Mouse (Mus musculus): ENCODE results near the gene Hist1h1a.

Gene Hist1h1a

DNA sequence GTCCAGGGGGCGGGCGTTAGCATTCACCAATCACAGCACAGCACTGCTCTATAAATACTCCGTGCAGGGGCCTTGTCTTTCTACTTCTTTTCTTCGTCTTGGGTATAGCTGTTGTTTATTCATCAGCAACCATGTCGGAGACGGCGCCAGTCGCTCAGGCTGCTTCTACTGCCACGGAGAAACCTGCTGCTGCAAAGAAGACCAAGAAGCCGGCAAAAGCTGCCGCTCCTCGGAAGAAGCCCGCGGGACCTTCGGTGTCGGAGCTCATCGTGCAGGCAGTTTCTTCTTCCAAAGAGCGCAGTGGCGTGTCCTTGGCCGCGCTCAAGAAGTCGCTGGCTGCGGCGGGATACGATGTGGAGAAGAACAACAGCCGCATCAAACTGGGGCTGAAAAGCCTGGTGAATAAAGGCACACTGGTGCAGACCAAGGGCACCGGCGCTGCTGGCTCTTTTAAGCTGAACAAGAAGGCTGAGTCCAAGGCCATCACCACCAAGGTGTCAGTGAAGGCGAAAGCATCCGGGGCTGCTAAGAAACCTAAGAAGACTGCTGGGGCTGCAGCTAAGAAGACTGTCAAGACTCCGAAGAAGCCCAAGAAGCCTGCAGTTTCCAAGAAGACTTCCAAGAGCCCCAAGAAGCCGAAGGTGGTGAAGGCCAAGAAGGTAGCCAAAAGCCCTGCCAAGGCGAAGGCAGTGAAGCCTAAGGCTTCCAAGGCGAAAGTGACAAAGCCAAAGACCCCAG is at the start of gene Hist1h1a:
Hist1h1a (plus strand) TSS at position 81 of the 738 bp plus-strand sequence.
- 3% methylated on average over 34 of the region's 34 CpGs for WGBS

DNA sequence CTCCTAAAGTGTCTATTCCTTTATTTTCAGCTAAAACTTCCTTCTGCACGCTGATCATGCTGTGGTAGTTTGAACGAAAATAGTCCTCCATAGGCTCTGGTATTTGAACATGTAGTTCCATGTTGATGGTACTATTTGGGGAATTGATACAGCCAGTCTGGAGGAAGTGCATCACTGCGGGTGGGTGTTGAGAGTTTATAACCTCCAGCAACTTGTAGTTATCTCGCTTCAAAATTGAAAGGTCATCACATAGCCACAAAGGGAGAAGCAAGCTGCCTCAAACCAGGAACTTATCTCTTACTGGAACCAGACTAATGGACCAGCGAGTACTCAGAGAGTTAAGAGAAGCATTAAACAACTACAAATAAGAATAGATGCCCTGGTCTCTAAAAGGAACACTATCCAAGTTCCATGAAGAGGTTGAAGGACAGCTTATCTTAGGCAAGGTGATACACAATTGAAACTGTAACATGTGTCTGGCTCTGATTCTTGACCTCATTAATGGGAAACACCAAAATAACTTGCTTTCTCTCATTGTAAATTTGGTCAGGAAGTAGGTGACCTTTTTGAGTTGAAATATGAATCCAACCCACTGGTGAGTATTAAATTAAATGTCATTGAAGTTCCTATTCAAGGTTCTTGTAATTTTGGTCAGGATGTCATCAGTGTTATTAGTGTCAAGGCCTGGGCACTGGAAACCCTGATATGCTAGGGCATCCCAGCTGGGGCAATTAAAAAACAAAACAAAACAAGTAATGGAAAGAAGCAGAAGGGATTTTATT is 47.0 kb upstream of the Hist1h1a start:
- WGBS, result 83% methylated on average over 5 of the region's 5 CpGs

GRCm38 (mm10) chr13:23717176-23717575 is 46.3 kb upstream of the Hist1h1a start:
- WGBS, result 63% methylated on average over 11 of the region's 11 CpGs

DNA sequence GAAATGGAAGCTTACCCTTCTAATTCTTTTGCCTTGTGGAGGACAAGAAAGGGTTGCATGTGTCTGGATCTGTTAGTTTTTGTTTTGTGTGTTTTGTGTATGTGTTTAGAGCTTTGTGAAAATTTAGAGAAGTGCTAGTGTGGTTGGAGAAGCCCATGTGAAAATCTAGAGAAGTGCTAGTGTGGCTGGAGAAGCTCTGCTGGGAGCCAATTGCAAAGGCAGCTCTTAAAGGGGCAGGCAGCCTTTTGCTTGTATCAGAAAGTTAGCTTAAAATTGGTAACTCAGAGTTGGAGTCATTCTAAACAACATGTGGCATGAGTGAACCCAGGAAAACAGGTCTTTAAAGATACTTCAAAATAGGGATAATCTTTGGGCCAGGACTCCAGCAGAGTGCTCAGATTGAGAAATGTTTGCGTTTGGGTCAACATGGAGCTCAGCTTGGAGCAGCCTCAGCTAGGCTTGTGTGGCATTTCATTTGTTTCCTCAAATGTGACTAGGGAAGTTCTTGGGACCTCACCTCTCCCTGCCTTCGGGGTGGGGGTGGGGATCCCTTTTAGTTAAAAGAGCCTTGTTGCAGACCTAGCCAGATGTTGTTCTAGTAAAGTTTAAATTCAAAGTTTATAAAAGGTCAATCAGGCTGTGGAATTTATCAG is 45.7 kb upstream of the Hist1h1a start:
- WGBS, result 25% methylated on average over 2 of the region's 2 CpGs

- 92% methylated on average over 4 of the region's 4 CpGs for WGBS
Measured at GRCm38 (mm10) chr13:23724239-23724638, 39.2 kb upstream of the Hist1h1a start.

- WGBS, result 86% methylated on average over 1 of the region's 1 CpGs
Measured at GRCm38 (mm10) chr13:23725213-23725612, 38.3 kb upstream of the Hist1h1a start.

DNA sequence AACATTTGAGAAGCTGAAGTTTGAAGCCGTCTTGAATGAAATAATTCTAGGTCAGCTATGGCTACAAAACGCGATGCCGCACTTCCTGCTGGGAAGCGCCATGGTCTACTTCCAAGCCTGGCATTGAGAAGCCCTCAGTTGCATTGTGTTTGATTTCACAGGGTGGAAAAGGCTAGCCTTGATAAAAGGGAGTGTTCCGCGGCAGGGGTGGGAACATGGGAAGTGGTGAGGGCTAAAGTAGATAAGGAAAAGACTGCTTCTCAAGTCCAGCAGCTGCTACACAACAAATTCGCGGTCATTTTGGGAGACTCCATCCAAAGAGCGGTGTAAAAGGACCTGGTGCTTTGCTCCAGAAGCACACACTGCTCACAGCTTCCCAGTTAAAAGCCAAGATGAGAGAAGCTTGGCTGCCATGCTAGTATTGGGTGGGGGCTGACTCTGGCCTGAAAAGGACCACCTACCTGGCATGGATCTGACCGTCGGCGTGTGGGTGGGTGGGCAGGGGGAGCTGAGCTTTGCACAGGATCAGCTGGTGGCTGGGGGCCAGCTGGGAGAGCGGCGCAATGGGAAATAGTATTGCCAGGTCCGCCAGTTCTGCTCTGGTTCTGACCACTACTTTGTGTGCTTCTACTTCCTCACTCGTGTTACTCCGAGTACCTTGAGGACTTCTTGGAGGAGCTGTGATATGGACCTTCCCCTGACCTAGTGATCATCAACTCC is 34.8 kb upstream of the Hist1h1a start:
- 81% methylated on average over 18 of the region's 18 CpGs for WGBS

GRCm38 (mm10) chr13:23729192-23729525 is 34.3 kb upstream of the Hist1h1a start:
- WGBS, result 85% methylated on average over 9 of the region's 9 CpGs

GRCm38 (mm10) chr13:23729706-23730105 is 33.8 kb upstream of the Hist1h1a start:
- 93% methylated on average over 5 of the region's 5 CpGs for WGBS

DNA sequence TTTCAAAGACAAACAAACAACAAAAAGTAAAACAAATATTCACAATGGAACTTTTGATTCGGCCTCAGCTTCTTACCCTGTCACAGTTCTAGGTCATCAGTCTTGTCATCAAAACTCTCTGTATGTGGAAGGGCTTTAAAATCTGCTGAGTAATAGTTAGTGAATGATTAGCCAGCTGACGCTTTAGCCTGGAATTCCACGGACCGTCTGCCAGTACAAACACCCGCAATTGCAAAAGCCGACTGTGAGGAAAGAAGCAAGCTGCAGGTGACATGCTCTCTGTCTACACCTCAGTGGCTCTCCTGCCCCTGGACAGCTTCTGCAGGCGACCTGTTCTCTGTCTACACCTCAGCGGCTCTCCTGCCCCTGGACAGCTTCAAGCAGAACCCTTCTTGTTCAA is 33.0 kb upstream of the Hist1h1a start:
- WGBS, result 55% methylated on average over 8 of the region's 8 CpGs

- 21% methylated on average over 8 of the region's 8 CpGs for WGBS
Measured at GRCm38 (mm10) chr13:23732156-23732804, 31.2 kb upstream of the Hist1h1a start.

- WGBS, result 90% methylated on average over 5 of the region's 5 CpGs
Measured at GRCm38 (mm10) chr13:23737091-23737490, 26.4 kb upstream of the Hist1h1a start.

GRCm38 (mm10) chr13:23738041-23738440 is 25.4 kb upstream of the Hist1h1a start:
- 23% methylated on average over 4 of the region's 4 CpGs for WGBS

DNA sequence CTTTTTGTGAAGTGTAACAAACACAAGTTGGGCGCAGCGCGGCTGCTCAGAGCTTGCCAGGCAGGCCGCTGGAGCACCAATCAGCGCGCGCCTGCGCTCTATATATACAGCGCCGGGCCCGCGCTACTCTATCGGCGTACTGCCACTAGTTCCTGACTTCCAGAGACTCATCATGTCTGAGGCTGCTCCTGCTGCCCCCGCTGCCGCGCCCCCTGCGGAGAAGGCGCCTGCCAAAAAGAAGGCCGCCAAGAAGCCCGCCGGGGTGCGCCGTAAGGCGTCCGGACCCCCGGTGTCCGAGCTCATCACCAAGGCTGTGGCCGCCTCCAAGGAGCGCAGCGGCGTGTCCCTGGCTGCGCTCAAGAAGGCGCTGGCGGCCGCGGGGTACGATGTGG is 24.8 kb upstream of the Hist1h1a start, which contains the start of gene Hist1h1c:
Hist1h1c (plus strand) TSS at position 132 of the 392 bp plus-strand sequence.
- WGBS, result under 1% methylated on average over 38 of the region's 38 CpGs

- WGBS, result under 1% methylated on average over 39 of the region's 39 CpGs
Measured at GRCm38 (mm10) chr13:23739069-23739921, 24.2 kb upstream of the Hist1h1a start.

DNA sequence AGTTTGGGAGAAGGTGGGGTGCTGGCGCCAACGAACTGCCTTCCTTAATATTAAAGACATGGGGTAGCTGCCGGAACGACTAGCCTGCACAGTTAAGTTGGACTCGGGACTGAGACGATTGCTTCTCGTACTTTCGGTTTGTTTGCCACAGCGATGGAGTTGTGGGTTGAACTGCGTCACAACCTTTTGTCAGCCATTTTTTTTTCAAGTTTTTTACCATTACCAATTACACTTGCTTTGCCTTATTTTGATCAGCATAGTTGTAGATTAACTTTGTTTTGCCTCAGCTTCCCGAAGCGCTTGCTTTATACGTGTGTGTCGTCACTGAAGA is 23.6 kb upstream of the Hist1h1a start:
- under 1% methylated on average over 14 of the region's 14 CpGs for WGBS

DNA sequence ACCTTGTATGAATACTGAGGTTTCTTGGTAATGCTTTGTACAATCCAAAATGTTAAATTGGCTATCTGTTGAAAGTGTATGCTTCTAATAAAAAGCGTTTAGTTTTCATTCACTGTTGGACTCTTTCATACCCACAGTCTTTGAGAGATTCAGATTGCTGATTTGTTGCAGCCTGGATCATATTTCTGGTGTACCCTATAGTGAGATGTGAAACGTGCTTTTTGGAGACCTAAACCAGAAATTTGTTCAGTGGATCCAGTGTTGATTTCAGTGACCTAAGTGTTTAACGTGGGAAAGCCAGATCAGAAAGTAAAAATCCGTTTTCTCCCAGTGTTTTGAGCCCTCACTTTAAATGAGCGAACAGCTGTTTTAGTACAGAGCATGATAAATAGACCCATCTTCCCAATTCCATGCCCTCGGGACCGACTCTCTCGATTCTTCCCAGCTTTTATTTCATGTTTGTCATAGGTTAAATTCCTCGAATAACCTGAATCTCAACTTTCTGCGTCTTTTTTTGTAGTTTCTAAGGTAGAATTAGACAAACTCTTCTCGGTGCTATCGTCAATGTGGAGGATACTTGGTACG is 23.1 kb upstream of the Hist1h1a start:
- 28% methylated on average over 13 of the region's 13 CpGs for WGBS

- WGBS, result 70% methylated on average over 5 of the region's 5 CpGs
Measured at GRCm38 (mm10) chr13:23740910-23741309, 22.6 kb upstream of the Hist1h1a start.

- 79% methylated on average over 5 of the region's 5 CpGs for WGBS
Measured at GRCm38 (mm10) chr13:23743215-23743614, 20.3 kb upstream of the Hist1h1a start.

DNA sequence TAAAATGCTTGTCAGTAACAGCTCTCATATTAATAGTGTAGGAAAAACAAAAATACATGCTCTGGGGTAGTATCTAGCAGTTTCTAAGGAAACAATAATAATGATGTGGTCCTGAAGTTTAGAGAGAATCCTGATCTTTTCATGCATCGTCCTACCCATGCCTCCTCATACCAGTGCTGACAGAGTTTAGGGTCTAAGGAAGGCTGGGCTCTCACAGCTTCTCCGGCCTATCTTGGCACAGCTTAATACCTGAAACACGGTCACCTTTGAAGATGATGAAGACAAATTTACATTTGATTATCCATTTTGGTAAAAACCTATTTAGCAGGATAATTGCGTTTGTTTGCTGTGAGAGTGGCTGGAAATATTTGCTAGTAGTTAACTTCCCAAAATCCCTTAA is 19.5 kb upstream of the Hist1h1a start:
- 56% methylated on average over 4 of the region's 4 CpGs for WGBS

All from cerebral cortex, adult 2 months (tissue).